Mouse (Mus musculus): Measurements from ENCODE around the gene Akt1s1.

DNA sequence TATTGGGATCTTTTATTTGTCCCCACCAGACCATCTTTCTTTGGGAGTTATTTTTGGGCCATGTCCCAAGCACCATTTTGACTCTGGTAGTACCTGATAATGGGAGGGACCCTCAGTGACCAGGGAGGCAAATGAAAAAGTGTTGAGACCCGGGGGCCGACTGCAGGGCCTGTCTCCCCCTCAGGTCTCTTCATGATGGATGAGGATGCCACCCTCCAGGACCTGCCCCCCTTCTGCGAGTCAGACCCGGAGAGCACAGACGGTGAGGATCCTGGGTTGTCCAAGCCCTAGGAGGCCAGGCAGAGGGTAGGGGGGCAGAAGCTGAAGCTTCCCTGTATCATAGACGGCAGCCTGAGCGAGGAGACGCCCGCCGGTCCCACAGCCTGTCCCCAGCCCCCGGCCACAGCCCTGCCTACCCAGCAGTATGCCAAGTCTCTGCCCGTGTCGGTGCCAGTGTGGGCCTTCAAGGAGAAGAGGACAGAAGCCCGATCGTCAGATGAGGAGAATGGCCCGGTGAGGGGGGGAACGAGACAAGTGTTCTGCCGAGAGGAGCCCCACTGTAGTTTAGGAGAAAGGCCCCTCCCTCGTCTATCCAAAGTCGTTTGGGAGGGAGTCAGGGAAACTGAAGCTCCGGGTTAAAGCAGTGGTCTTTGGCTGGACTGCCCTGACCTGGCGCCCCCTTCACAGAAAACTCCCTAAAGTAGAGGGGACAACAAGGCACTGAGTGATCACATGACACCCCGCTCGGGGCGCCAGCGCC is 5.0 kb downstream of the Akt1s1 start:
- TF ChIP-seq CTCF (IDR thresholded peaks at IDR 0.05; ENCODE audit: low read depth, low read length) (no peak), POLR2A (IDR thresholded peaks at IDR 0.05; ENCODE audit: extremely low read depth, insufficient read depth, low read length) (no peak)
